Mouse (Mus musculus) liver, embryonic 14 days (tissue): Measurements from ENCODE around the gene Olfr715. TPM values are rescaled to one million over a fixed set of nuclear protein-coding genes. Genes with fewer than 3 reads are reported as not detected.

Experiments used
- polyA plus RNA-seq: library from polyadenylated mRNA; depleted of rRNA; stranded (reverse); fragments of >200 nt; gene quantifications from 2 replicates; pipeline ENCODE4 v1.2.3, GENCODE M21; 2012; rRNA removed

Olfr715 gene
- polyA plus RNA-seq, result not detected in 2 replicates

DNA sequence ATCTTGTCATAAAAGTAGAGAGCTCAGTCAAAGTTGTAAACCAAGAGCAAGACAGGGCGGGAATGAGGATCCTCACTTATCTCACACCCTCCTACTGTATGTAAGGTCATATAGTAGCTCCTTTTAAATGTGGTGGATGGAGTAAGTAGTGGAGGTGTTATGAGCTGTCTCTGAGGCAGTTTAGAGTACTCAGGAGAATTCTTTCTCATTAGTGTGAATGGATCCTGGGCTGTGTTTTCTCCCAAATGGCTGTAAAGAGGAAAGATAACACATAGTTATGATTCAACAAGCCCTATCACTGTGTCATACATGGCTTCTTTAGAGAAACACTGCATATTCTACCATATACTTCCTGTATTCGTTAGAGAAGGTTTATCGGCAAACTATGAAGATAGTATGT lies at the start of gene Olfr715:
Olfr715 (minus strand) TSS at position 101 of the 400 bp plus-strand sequence.

DNA sequence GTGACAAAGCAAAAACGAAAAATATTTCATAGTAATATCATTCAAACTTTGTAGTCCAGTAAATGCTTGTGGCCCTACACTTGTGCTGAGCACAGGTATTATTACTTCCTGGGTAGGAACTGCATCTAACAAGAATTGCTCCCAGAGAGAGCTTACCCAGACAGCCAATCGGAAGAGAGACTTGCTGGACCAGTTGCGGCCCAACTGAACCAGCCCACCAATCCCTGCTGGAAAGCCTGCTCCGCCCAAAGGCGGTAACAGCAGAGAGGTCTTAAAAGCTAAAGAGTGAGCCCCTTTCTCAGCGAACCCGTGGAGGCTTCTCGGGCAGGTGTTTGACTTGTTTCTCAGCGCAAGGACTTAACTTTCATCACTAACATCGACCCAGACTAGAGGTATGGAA lies 35.8 kb upstream of the Olfr715 start, which contains the start of gene Nlrp14:
Nlrp14 (plus strand) TSS at position 301 of the 400 bp plus-strand sequence.

DNA sequence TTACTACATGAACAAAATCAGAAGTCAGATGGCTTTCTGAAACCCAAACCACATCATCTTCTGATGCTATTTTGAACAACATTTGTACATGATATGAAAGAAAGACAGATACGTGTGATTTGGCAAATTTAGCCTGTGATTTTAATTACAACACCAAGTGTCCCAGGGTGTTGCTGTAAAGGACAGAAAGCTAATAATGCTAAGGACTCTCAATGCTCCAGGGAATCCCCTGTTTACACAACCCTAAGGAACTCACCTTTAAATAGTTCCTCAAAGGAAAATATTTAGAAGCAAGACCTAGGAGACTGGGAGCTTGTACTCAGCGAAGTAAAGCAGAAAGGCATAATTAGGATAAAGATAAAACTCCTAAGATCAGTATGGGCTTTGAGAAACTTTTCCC lies 7.1 kb upstream of the Olfr715 start, which contains the start of gene Olfr716:
Olfr716 (plus strand) TSS at position 301 of the 400 bp plus-strand sequence.

DNA sequence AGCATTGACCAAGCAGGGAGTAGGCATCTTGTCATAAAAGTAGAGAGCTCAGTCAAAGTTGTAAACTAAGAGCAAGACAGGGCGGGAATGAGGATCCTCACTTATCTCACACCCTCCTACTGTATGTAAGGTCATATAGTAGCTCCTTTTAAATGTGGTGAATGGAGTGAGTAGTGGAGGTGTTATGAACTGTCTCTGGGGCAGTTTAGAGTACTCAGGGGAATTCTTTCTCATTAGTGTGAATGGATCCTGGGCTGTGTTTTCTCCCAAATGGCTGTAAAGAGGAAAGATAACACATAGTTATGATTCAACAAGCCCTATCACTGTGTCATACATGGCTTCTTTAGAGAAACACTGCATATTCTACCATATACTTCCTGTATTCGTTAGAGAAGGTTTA lies 20.6 kb downstream of the Olfr715 start, which contains the start of gene Olfr715b:
Olfr715b (minus strand) TSS at position 101 of the 400 bp plus-strand sequence.

DNA sequence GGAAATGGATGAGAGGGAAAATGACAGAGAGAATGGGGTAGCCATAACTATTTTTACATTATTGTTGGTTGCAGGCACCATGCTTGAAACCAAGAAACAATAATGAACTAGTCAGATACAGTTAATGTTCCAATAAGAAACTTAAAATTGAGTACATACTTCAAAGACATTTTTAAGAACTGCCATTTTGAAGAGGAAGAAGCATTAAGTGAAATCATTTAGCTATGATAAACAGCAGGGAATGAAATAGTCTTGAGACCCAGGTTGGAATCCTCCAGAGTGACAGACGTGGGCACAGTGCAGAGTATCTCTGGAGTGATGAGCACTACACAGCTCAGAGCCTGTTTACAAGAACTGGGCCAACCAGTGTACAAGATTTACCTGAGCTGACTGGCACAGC lies 38.0 kb downstream of the Olfr715 start, which contains the start of gene Olfr17:
Olfr17 (plus strand) TSS at position 301 of the 400 bp plus-strand sequence.

Other genes starting within 250 kb of the Olfr715 start
- not detected in 2 replicates for gene Olfr706, start 242.9 kb downstream of the Olfr715 start, polyA plus RNA-seq
- gene Olfr707, start 229.8 kb downstream of the Olfr715 start, polyA plus RNA-seq, result not detected in 2 replicates
- not detected in 2 replicates for gene Olfr1532-ps1, start 223.1 kb downstream of the Olfr715 start, polyA plus RNA-seq
- not detected in 2 replicates for gene Olfr709-ps1, start 198.9 kb downstream of the Olfr715 start, polyA plus RNA-seq
- gene Olfr710, start 182.8 kb downstream of the Olfr715 start, polyA plus RNA-seq, result not detected in 2 replicates
- gene Olfr6, start 167.1 kb downstream of the Olfr715 start, polyA plus RNA-seq, result not detected in 2 replicates
- not detected in 2 replicates for gene Olfr711, start 155.6 kb downstream of the Olfr715 start, polyA plus RNA-seq
- not detected in 2 replicates for gene Olfr2, start 125.0 kb downstream of the Olfr715 start, polyA plus RNA-seq
- not detected in 2 replicates for gene Olfr713, start 99.9 kb downstream of the Olfr715 start, polyA plus RNA-seq
- not detected in 2 replicates for gene Olfr714, start 60.1 kb downstream of the Olfr715 start, polyA plus RNA-seq
- gene Olfr17, start 37.9 kb downstream of the Olfr715 start, polyA plus RNA-seq, result not detected in 2 replicates
- not detected in 2 replicates for gene Olfr715b, start 20.7 kb downstream of the Olfr715 start, polyA plus RNA-seq
- not detected in 2 replicates for gene Olfr716, start 7.2 kb upstream of the Olfr715 start, polyA plus RNA-seq
- gene Nlrp14, start 35.9 kb upstream of the Olfr715 start, polyA plus RNA-seq, result not detected in 2 replicates
- not detected in 2 replicates for gene Rbmxl2, start 78.4 kb upstream of the Olfr715 start, polyA plus RNA-seq
- gene Syt9, start 239.6 kb upstream of the Olfr715 start, polyA plus RNA-seq, result 0.16 and 0.17 TPM in 2 replicates